Mouse (Mus musculus): Measurements from ENCODE around the gene Dedd.
"Not testable (repeated sequence)": the region's sequence is repeated elsewhere in the genome, so short reads cannot be mapped to it uniquely, and the experiment has no call there.

Dedd gene

DNA sequence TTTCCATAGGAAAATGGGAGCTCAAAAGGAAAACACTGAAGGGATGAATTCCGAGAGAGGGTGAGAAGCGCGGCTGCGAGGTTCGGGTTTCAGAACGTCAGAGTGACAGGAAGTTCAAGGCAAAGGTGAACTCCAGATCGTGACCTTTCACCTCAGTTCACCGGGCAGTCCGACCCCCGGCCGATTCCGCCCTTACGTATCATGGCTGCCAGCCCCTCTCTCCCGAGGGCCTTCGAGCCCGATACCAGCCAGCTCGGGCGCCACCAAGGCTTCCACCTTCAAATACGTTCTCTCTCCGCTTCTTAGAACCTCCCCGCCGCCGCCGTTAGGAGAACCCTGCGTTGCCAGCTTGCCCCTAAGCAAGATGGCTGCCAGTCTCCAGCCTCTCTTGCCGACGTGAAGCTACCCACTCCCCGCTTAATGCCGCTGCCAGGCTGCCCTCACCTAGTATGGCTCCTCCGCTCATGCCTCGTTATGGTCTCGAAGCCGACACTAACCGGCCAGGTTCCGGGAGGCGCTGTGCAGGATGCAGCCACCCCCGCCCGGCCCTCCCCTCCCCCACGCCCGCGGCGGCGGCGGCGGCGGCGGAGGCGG, at the start of gene Dedd:
TSS of gene Dedd (plus strand) at position 307 of the 594 bp plus-strand sequence.
- DNase-seq (ENCODE audit: low spot score in 2 of 2): peak; percentile 93 to 94

- no peak for DNase-seq (ENCODE audit: low spot score in 2 of 2)
Measured at GRCm38 (mm10) chr1:171279721-171280120, 49.2 kb upstream of the Dedd start.

- DNase-seq (ENCODE audit: low spot score in 2 of 2): no peak
Measured at GRCm38 (mm10) chr1:171280250-171280915, 48.6 kb upstream of the Dedd start.

DNA sequence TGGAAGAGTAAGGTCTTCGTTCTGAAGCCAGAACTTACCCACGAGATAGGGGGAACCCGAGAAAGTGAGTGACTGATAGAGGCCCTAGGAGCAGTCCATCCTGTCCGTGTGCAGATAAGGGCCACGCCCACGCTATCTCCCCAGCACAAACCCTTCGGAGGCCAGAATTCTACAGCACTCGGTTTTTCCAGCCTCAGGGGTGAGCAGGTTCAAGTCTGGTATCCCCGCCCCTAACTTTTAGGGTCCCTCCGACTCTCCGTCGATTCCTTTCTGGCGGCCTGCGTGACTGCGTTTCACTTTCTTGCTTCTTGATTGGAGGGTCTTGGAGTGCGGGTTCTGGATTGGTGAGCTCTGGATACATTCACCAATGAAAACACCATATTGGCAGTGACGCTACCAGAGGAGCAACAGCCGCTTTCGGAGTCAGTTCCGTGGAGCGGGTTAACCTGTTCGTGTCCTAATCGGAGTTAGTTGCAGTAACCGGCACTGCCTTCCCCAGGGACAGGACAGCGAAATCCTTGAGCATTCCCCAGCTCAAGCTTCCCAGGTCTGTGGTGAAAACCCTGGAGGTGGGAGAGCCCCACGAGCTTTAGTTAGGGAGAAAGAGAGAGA, 47.9 kb upstream of the Dedd start, which contains the start of gene Ppox:
TSS of gene Ppox (minus strand) at position 271 of the 612 bp plus-strand sequence.
- peak; percentile 93 to 96 for DNase-seq (ENCODE audit: low spot score in 2 of 2)

DNA sequence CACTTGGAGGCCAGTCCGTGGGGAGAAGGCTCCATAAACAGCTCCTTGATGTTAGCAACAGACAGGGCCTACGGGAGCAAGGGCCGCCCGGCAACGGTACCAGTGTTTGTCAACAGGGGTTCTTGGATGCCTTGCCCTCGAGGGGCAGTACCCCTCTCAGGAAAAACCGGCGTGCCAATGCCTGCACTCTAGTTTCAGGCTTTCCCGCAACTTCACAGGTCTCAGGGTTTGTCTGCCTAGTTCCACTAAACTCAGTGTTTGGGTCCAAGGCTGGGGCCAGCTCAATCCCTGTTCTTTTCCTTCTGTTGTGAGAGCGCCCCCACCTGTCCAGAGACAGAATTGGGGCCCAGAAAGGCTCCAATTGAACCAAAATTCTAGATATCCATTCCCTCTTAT, 47.4 kb upstream of the Dedd start:
- DNase-seq (ENCODE audit: low spot score in 2 of 2): peak in 1 of 2 experiments; percentile 80

DNA sequence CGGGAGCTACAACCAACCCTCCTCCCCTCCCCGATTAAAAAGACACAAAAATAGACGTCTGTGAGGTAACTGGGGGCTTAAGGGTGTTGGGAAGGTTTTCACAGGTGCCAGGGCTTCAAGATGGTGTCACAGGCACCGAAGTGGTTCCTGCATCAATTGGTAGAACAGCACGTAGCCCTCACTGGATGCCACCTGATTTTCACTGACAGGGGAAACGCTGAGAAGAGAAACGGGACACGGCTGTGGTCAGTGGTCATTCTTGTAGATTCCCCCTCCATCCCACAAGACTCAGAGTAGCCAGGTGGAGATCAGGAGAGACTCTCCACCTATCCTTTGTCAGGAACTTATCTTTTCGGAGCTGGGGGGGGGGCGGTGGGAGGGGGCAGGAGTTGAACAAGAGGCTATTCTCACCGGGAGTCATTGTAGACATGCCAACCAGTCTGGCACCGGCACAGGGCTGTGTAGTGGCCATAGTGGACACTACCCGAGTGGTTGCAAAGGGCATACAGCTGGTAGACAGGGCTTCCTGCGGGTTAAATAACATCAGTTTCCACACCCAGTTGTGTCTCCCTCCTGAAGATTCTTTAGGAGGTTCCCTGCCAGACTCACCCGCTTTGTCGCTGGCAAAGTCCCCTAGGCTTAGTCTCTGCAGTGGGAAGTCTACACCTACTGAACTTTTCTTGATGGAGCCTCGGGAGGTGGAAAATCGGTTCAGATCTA, 46.7 kb upstream of the Dedd start:
- no peak for DNase-seq (ENCODE audit: low spot score in 2 of 2)

DNA sequence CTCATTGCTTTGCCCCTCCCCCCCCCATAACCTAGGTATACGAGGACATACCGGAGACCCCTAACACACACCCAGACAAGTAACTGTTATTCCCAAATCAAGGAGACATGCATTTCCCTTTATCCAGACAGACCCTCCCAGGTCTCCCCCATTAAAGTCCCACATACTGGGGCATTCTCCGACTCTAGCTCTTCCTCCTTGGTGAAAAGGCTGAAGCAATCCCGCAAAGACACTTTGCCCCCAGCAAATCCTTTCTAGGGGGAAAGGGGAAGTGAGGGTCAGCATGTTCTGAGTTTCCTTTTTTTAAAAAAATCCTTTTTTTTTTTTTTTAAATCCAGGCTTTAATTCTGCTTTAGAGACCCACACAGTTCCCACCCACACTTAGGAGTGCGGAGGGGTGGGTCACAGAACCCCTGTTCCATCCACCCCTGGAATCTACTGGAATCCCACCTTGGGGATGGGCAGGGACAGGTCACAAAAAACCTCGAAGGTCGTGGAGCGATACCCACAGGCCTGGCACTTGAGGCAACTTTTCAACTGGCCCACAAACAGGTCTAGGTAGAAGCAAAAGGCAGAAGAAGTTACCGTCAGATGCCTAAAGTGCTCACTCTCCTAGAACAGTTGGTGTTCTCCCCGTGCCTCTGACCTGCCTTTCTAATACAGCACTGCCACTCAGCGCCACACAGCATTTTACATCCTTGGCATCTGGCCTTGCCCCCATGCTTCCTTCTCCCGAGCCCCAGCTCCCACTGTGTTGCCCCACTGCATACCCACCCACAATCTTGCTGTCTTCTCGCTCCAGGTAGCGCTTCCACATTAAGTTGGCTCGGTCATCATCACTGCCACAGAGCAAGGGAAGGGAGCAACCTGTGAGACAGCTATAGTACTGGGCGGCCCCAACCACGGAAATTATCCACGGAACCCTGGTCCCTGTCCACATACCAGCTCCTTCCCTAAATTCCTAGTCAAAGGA, 45.5 kb upstream of the Dedd start:
- no peak for DNase-seq (ENCODE audit: low spot score in 2 of 2)

GRCm38 (mm10) chr1:171284491-171284890, 44.5 kb upstream of the Dedd start:
- no peak for DNase-seq (ENCODE audit: low spot score in 2 of 2)

DNA sequence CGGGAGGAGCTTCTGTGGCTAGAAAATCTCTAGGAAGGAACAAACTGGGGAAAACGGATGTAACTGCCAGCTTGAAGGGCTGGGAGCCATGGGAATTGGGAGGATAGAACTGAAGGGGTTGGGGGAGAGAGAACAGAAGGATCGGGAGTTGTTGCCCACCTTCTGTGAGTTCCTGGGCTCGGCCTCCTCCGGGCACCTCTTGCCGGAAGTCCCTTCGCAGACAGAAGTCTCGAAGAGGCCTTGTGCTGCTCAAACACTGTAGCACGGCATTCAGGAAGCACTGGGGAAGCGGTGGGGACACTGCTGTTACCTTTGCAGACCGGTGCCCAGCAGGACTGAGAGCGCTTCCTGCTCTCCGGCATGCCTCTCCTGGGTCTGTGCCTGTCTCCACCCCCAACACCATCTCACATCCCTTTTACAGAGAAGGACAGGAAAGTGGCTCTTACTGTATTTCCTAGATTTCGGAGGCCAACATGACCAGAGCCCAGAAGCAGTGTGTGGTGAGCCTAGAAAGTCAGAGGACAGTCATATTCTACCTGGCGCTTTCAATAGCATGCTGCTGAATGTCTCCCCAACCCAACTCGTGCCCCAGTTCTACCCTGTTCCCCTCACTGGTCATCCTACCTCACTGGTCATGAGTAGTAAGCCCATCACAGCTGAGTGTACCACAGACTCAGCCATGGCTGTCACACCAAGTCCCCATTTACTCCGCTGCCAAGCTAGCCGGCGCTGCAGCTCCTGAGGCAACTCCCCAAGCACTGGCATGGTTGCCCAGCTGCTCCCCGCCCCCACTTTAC, 43.7 kb upstream of the Dedd start:
- DNase-seq (ENCODE audit: low spot score in 2 of 2): no peak

DNA sequence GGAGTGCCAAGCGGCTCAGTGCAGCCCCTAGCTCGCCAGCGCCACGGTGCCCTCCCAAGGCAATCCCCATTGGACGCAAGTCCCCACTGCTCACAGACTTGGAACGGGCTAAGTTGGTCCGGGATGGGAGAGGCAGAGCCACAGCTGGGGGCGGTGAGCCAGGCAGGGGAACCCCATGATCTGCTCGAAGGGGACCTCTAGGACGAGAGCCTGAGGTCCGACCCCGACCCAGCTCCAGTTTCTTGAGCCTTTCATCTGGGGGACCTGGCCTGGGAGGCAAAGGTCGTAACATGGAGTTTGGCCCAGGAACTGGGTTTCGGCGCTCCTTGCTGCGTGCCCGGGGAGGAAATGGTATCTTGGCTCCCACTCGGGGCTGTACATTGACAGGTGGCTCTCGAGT, 42.4 kb upstream of the Dedd start:
- DNase-seq (ENCODE audit: low spot score in 2 of 2): no peak

DNA sequence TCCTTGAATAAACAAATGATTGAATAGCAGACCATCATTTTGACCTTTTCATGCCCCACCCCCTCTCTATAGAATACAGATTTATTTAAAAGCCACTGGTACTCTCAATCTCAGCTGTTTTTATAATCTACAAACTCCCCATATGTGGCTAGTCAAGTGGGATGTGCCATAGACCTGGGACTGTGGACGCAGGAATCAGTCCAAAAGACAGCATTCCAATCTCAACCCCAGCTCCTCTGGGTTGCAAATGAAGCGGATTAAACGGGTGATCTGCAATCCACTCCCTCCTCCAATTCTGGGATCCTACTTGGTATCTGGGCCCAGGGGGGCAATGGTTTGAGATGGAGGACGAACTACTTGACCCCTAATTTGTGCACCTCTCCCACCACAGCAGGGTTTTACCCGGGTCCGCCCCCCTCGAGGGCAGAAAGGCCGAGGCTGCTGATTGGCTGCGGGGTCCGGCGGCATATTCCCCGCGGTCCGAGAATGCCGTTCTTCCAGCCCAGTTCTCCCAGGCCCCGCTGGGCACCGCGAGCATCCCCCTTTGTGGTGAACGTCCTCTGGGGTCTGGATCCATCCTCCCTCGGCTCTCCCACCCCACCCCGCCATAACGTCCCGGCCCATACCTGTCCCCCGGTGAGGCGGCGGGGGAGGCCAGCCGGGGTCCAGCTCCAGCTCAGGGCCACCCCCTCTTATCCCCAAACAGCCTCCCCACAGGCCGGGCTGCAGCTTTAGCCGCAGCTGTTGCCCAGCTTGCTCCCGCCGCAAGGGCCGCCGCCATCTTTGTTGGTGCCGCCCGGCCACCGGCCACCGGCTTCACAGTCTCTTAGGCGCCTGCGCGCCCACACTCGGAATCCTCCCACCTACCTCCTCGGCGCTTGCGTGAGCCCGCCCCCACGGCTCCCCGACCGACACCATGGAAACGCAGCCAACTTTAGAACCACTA, 41.5 kb upstream of the Dedd start, which contains the start of gene Usp21:
TSS of gene Usp21 (minus strand) at position 856 of the 946 bp plus-strand sequence.
- peak; percentile 92 to 96 for DNase-seq (ENCODE audit: low spot score in 2 of 2)

DNA sequence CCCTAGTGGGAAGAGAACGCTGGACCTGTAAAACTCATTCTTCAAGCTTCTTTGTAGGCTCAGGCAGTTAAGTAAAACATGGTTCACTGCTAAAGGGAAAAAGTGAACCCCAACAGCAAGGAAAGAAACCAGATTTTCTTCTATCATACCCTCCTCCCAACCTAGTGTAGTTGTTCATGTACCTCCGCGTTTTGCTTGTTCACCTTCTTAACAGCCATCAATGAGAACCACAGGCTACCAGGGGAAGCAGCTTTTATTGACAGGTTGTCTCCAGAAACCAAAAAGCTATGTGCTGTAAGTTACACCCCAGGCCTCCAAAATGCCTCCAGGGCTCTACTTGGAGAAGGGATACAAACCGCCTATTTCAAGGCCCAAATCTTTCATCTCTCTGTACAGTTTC, 40.6 kb upstream of the Dedd start:
- DNase-seq (ENCODE audit: low spot score in 2 of 2): no peak

- DNase-seq (ENCODE audit: low spot score in 2 of 2): no peak
Measured at GRCm38 (mm10) chr1:171293351-171293750, 35.6 kb upstream of the Dedd start.

DNA sequence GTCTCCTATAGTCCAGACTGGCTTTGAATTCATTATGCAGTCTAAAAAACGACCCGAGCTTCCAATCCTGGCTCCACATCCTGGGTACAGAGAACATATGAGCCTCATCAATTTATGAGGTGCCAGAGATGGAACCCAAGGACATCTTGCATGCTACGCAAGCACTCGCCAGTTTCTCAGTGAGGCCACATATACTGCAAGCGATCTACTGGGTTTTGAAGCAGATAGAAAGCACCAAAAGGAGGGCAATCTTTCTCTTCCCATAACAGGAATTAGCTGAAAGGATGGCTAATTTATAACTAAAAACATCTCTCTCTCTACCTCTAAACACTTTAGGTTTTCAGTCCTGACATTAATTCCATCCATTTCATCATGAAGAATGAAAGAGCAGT, 35.0 kb upstream of the Dedd start:
- no peak for DNase-seq (ENCODE audit: low spot score in 2 of 2)

DNA sequence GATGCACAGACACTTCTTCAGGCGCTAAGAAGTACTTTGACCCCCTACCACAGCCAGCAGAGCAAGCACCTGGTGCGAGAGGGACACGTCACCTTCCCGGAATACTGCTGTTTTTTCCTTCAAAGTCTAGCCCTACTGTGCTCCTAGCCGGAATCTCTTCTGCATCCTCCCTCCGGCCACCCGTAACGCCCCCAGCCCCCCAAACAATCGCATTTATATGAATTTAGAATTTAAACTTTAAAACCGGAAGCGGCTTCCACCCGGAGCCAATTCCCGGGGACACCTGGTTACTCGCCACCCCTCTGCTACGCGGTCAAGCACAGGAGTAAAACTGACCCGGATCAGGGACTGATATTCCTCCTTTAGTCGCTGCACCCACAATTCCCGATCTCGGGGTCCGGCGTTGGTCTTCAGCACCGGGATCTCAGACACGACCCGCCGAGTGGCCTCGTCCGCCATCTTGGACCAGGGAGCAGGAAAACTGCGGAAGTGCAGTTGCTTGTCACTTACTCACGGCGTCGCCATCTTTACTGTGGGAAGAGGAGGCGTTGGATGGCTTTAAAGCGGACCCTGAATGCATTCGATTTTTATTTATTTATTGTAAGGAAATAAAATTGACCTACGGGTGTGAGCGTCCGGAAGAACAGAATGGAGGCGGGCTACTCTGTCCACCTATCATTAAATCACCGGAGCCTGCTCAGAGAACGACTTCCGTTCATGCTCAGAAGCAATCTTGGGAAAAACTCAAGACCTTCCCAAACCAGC, 34.5 kb upstream of the Dedd start, which contains the start of gene Ufc1:
TSS of gene Ufc1 (minus strand) at position 727 of the 765 bp plus-strand sequence.
- DNase-seq (ENCODE audit: low spot score in 2 of 2): peak; percentile 88 to 90

- no peak for DNase-seq (ENCODE audit: low spot score in 2 of 2)
Measured at GRCm38 (mm10) chr1:171295063-171295402, 33.9 kb upstream of the Dedd start.

GRCm38 (mm10) chr1:171298226-171298625, 30.7 kb upstream of the Dedd start:
- no peak for DNase-seq (ENCODE audit: low spot score in 2 of 2)

GRCm38 (mm10) chr1:171306157-171306556, 22.8 kb upstream of the Dedd start:
- DNase-seq (ENCODE audit: low spot score in 2 of 2): not testable (repeated sequence)
